Mouse (Mus musculus) gastrocnemius, adult 2 months (tissue): ENCODE results near the gene Mast4. TPM values are rescaled to one million over a fixed set of nuclear protein-coding genes. Genes with fewer than 3 reads are reported as not detected.
A peak's percentile ranks its signal among the peaks of the same experiment; 100 is the strongest.

Experiments used
- DNase-seq: peaks from one replicate; pipeline ENCODE4 v3.0.0; 2022
- H3K27ac ChIP-seq: fragments of 200-600 bp; 2 replicates; pipeline ENCODE4 v1.8.1; 2022; ENCODE audit warnings: mild to moderate bottlenecking
- H3K4me3 ChIP-seq: fragments of 200-600 bp; 2 replicates; pipeline ENCODE4 v1.8.1; 2022; ENCODE audit warnings: mild to moderate bottlenecking, moderate library complexity
- CTCF ChIP-seq: fragments of 200-600 bp; IDR thresholded peaks from 2 replicates; pipeline ENCODE4 v1.8.1; 2022; ENCODE audit warnings: antibody characterized with exemption, mild to moderate bottlenecking, moderate library complexity
- intact Hi-C: fragments of 180-260 bp; cut with DNase I; formaldehyde crosslinking; loops from one replicate; pipeline ENCODE4 v1.15.1; 2025
- total RNA-seq, 2 experiments: library from RNA; stranded (reverse); gene quantifications; 2 replicates each; pipeline ENCODE4 v1.2.3; 2021

The Mast4 gene
- total RNA-seq, 2 experiments from 2014 or later: 47.2 to 49.9 TPM

- TF ChIP-seq CTCF: no peak
- intact Hi-C loops: no loop called here
- H3K4me3 ChIP-seq: no peak overlapping the region
- DNase-seq: no peak
- no peak overlapping the region for H3K27ac ChIP-seq
Observed at GRCm38 (mm10) chr13:103302508-103302907, 31.8 kb downstream of the Mast4 start.

GRCm38 (mm10) chr13:103302077-103302476 lies 32.2 kb downstream of the Mast4 start:
- DNase-seq: no peak
- no peak for TF ChIP-seq CTCF
- no peak overlapping the region for H3K4me3 ChIP-seq
- intact Hi-C loops: no loop called here
- H3K27ac ChIP-seq: no peak overlapping the region

- intact Hi-C loops: no loop called here
- no peak for DNase-seq
- TF ChIP-seq CTCF: no peak
- H3K4me3 ChIP-seq: no peak overlapping the region
- no peak overlapping the region for H3K27ac ChIP-seq
Observed at GRCm38 (mm10) chr13:103294424-103294823, 39.9 kb downstream of the Mast4 start.

GRCm38 (mm10) chr13:103293121-103293520 lies 41.2 kb downstream of the Mast4 start:
- no peak for DNase-seq
- H3K27ac ChIP-seq: peak overlapping the region; percentile 24; the same call in 1 of the 2 replicates
- no peak for TF ChIP-seq CTCF
- intact Hi-C loops: no loop called here
- no peak overlapping the region for H3K4me3 ChIP-seq

- intact Hi-C loops: no loop called here
- DNase-seq: no peak
- Histone ChIP-seq H3K4me3 (no peak overlapping the region), H3K27ac (no peak overlapping the region)
- no peak for TF ChIP-seq CTCF
Observed at GRCm38 (mm10) chr13:103291098-103291497, 43.2 kb downstream of the Mast4 start.

GRCm38 (mm10) chr13:103285821-103286220 lies 48.5 kb downstream of the Mast4 start:
- TF ChIP-seq CTCF: no peak
- peak; percentile 23 for DNase-seq
- peak overlapping the region; percentile 40; the same call in 1 of the 2 replicates for H3K27ac ChIP-seq
- no peak overlapping the region for H3K4me3 ChIP-seq
- intact Hi-C loops: no loop called here

- intact Hi-C loops: no loop called here
Observed at GRCm38 (mm10) chr13:103285036-103285435, 49.3 kb downstream of the Mast4 start.

GRCm38 (mm10) chr13:103270856-103271391 lies 63.4 kb downstream of the Mast4 start:
- H3K4me3 ChIP-seq: no peak overlapping the region
- DNase-seq: no peak
- no peak for TF ChIP-seq CTCF
- H3K27ac ChIP-seq: no peak overlapping the region
- intact Hi-C loops: no loop called here

More at GRCm38 (mm10) chr13:103285036-103285435, 49.3 kb downstream of the Mast4 start:
- no peak overlapping the region for H3K4me3 ChIP-seq
- peak overlapping the region; percentile 40 for H3K27ac ChIP-seq
- no peak for DNase-seq
- no peak for TF ChIP-seq CTCF

GRCm38 (mm10) chr13:103262707-103263106 lies 71.6 kb downstream of the Mast4 start:
- intact Hi-C loops: no loop called here
- no peak for TF ChIP-seq CTCF
- Histone ChIP-seq H3K4me3 (no peak overlapping the region), H3K27ac (peak overlapping the region; percentile 16; the same call in 1 of the 2 replicates)
- DNase-seq: no peak

GRCm38 (mm10) chr13:103262061-103262460 lies 72.2 kb downstream of the Mast4 start:
- no peak for DNase-seq
- no peak for TF ChIP-seq CTCF
- Histone ChIP-seq H3K27ac (no peak overlapping the region), H3K4me3 (no peak overlapping the region)
- intact Hi-C loops: no loop called here

- Histone ChIP-seq H3K27ac (no peak overlapping the region), H3K4me3 (no peak overlapping the region)
- TF ChIP-seq CTCF: no peak
- intact Hi-C loops: no loop called here
- no peak for DNase-seq
Observed at GRCm38 (mm10) chr13:103260414-103260813, 73.9 kb downstream of the Mast4 start.

- Histone ChIP-seq H3K27ac (peak overlapping the region; percentile 16; the same call in 1 of the 2 replicates), H3K4me3 (no peak overlapping the region)
- no peak for DNase-seq
- intact Hi-C loops: no loop called here
- TF ChIP-seq CTCF: no peak
Observed at GRCm38 (mm10) chr13:103258106-103258505, 76.2 kb downstream of the Mast4 start.

- Histone ChIP-seq H3K4me3 (no peak overlapping the region), H3K27ac (no peak overlapping the region)
- no peak for TF ChIP-seq CTCF
- intact Hi-C loops: no loop called here
- no peak for DNase-seq
Observed at GRCm38 (mm10) chr13:103254861-103255260, 79.4 kb downstream of the Mast4 start.

- DNase-seq: no peak
- intact Hi-C loops: no loop called here
- H3K4me3 ChIP-seq: no peak overlapping the region
- no peak for TF ChIP-seq CTCF
- no peak overlapping the region for H3K27ac ChIP-seq
Observed at GRCm38 (mm10) chr13:103253077-103253476, 81.2 kb downstream of the Mast4 start.
